Mouse (Mus musculus): ENCODE measurements around the gene Dnase2b. TPM values are rescaled to one million over a fixed set of nuclear protein-coding genes. Genes with fewer than 3 reads are reported as not detected.

The Dnase2b gene
- polyA plus RNA-seq, 1 experiment from 2014 or later, result not detected

DNA sequence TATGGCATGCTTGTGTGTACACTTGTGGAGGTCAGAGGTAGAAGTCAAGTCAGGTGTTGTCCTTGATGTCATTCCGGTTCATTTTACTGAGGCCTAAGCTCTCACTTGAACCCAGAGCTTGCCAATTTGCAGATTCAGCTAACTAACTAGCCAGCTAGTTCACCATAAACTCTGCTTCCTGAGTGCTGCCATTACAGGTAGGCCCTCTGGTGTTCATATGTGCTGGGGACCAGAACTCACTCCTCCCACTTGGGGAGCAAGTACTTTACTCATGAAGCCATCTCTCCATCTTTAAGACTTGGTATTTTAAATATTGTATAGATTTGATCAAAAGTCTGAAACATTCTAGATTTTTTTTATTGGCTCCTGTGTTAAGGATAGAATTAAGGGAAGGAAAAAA lies 58.8 kb downstream of the Dnase2b start:
- ATAC-seq (replicated peaks; ENCODE audit: low FRiP score, low TSS enrichment, low read depth), result no peak
- 65% methylated on average over 1 of the region's 1 CpGs for WGBS
- Histone ChIP-seq H3K9ac (ENCODE audit: low read length) (no peak overlapping the region), H3K4me3 (ENCODE audit: low read depth, low read length) (no peak overlapping the region), H3K4me1 (replicated peaks; ENCODE audit: control insufficient read depth, insufficient read depth, low read length) (no peaks in the 10 kb centered on the region), H3K9me3 (ENCODE audit: control insufficient read depth, low read length) (no peaks in the 10 kb centered on the region), H3K27ac (ENCODE audit: low read depth) (no peak overlapping the region), H3K36me3 (ENCODE audit: control insufficient read depth, insufficient read depth, low read length) (no peaks in the 10 kb centered on the region), H3K27me3 (replicated peaks; ENCODE audit: control insufficient read depth, insufficient read depth, low read length) (no peaks in the 10 kb centered on the region), H3K4me2 (ENCODE audit: low read length) (no peak overlapping the region)
- no peak for DNase-seq (ENCODE audit: low spot score)

DNA sequence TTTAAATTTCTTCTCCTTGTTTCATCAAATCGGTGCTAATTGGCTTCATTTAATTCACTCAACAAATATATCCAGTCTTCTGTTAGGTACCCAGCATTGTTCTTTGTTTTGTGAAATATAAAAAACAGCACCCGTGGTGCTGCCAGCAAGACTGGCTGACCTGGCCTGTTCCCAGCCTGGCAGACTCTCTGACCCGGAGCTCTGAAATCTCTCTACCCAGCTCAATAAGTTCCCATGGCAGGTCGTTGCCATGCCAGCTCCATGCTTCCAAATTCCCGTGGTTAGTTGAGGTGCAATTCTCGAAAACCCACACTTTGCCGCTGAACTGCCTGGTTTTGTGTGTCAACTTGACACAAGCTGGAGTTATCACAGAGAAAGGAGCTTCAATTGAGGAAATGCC lies 60.6 kb downstream of the Dnase2b start:
- no peak overlapping the region for H3K27ac ChIP-seq (ENCODE audit: low read depth)
- H3K36me3 ChIP-seq (ENCODE audit: control insufficient read depth, insufficient read depth, low read length), result no peaks in the 10 kb centered on the region
- no peak overlapping the region for H3K4me2 ChIP-seq (ENCODE audit: low read length)
- H3K4me3 ChIP-seq (ENCODE audit: low read depth, low read length), result no peak overlapping the region
- H3K9ac ChIP-seq (ENCODE audit: low read length), result no peak overlapping the region
- no peak for DNase-seq (ENCODE audit: low spot score)
- ATAC-seq (replicated peaks; ENCODE audit: low FRiP score, low TSS enrichment, low read depth), result no peak
- H3K27me3 ChIP-seq (replicated peaks; ENCODE audit: control insufficient read depth, insufficient read depth, low read length), result no peaks in the 10 kb centered on the region
- no peaks in the 10 kb centered on the region for H3K9me3 ChIP-seq (ENCODE audit: control insufficient read depth, low read length)
- WGBS, result 87% methylated on average over 7 of the region's 7 CpGs
- H3K4me1 ChIP-seq (replicated peaks; ENCODE audit: control insufficient read depth, insufficient read depth, low read length), result no peaks in the 10 kb centered on the region

DNA sequence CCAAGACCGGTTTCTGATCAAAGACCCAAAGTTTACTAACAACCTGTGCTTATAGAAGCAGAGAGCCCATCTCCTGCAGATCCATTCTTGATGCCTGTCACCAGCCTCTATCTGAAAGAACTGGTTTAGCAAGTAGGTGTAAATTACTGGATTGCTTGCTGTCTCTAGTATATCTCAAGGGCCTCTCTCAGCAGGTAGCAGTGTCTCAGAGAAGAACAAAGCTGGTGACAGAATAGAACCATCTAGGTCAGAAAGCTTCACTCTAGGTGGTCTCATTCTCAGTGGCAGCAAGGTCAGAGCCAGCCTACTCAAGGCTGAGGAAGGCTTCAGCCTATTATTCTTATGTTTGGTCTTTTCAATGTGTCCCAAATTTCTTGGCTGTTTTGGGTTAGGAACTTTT lies 71.8 kb downstream of the Dnase2b start:
- Histone ChIP-seq H3K4me1 (replicated peaks; ENCODE audit: control insufficient read depth, insufficient read depth, low read length) (no peaks in the 10 kb centered on the region), H3K9me3 (ENCODE audit: control insufficient read depth, low read length) (no peaks in the 10 kb centered on the region), H3K4me3 (ENCODE audit: low read depth, low read length) (no peak overlapping the region), H3K27ac (ENCODE audit: low read depth) (no peak overlapping the region), H3K4me2 (ENCODE audit: low read length) (no peak overlapping the region), H3K9ac (ENCODE audit: low read length) (no peak overlapping the region), H3K27me3 (replicated peaks; ENCODE audit: control insufficient read depth, insufficient read depth, low read length) (no peaks in the 10 kb centered on the region), H3K36me3 (ENCODE audit: control insufficient read depth, insufficient read depth, low read length) (no peaks in the 10 kb centered on the region)
- WGBS, result 16% methylated on average over 1 of the region's 1 CpGs
- ATAC-seq (replicated peaks; ENCODE audit: low FRiP score, low TSS enrichment, low read depth) (no peak), DNase-seq (ENCODE audit: low spot score) (no peak)

- H3K4me1 ChIP-seq (replicated peaks; ENCODE audit: control insufficient read depth, insufficient read depth, low read length), result no peaks in the 10 kb centered on the region
- H3K27ac ChIP-seq (ENCODE audit: low read depth), result no peak overlapping the region
- no peak for ATAC-seq (replicated peaks; ENCODE audit: low FRiP score, low TSS enrichment, low read depth)
- no peak overlapping the region for H3K4me2 ChIP-seq (ENCODE audit: low read length)
- H3K9ac ChIP-seq (ENCODE audit: low read length), result no peak overlapping the region
- no peak overlapping the region for H3K4me3 ChIP-seq (ENCODE audit: low read depth, low read length)
- no peaks in the 10 kb centered on the region for H3K9me3 ChIP-seq (ENCODE audit: control insufficient read depth, low read length)
- WGBS, result 57% methylated on average over 4 of the region's 4 CpGs
- H3K36me3 ChIP-seq (ENCODE audit: control insufficient read depth, insufficient read depth, low read length), result no peaks in the 10 kb centered on the region
- H3K27me3 ChIP-seq (replicated peaks; ENCODE audit: control insufficient read depth, insufficient read depth, low read length), result no peaks in the 10 kb centered on the region
- no peak for DNase-seq (ENCODE audit: low spot score)
These were observed 74.7 kb downstream of the Dnase2b start for GRCm38 (mm10) chr3:146540521-146541273.

- Histone ChIP-seq H3K9ac (ENCODE audit: low read length) (no peak overlapping the region), H3K9me3 (ENCODE audit: control insufficient read depth, low read length) (no peaks in the 10 kb centered on the region), H3K4me1 (replicated peaks; ENCODE audit: control insufficient read depth, insufficient read depth, low read length) (no peaks in the 10 kb centered on the region), H3K4me2 (ENCODE audit: low read length) (no peak overlapping the region), H3K36me3 (ENCODE audit: control insufficient read depth, insufficient read depth, low read length) (no peaks in the 10 kb centered on the region), H3K4me3 (ENCODE audit: low read depth, low read length) (no peak overlapping the region), H3K27ac (ENCODE audit: low read depth) (no peak overlapping the region), H3K27me3 (replicated peaks; ENCODE audit: control insufficient read depth, insufficient read depth, low read length) (no peaks in the 10 kb centered on the region)
- no peak for DNase-seq (ENCODE audit: low spot score)
- WGBS, result 64% methylated on average over 6 of the region's 6 CpGs
- ATAC-seq (replicated peaks; ENCODE audit: low FRiP score, low TSS enrichment, low read depth), result no peak
These were observed 80.4 kb downstream of the Dnase2b start for GRCm38 (mm10) chr3:146534986-146535385.

Other genes starting within 250 kb of the Dnase2b start
- 36.3 and 38.1 TPM in 2 replicates for gene Ssx2ip, start 211.0 kb downstream of the Dnase2b start, polyA plus RNA-seq (2014; fragmentation: Nextera tagmentation; extraction: Ambion mirVana)
- gene Ctbs, start 165.8 kb downstream of the Dnase2b start, polyA plus RNA-seq (2014; fragmentation: Nextera tagmentation; extraction: Ambion mirVana), result 12.1 and 12.8 TPM in 2 replicates
- 3.7 and 4.4 TPM in 2 replicates for gene Spata1, start 115.8 kb downstream of the Dnase2b start, polyA plus RNA-seq (2014; fragmentation: Nextera tagmentation; extraction: Ambion mirVana)
- 1,003 and 1,057 TPM in 2 replicates for gene Gng5, start 115.8 kb downstream of the Dnase2b start, polyA plus RNA-seq (2014; fragmentation: Nextera tagmentation; extraction: Ambion mirVana)
- gene Rpf1, start 94.2 kb downstream of the Dnase2b start, polyA plus RNA-seq (2014; fragmentation: Nextera tagmentation; extraction: Ambion mirVana), result 53.2 and 57.0 TPM in 2 replicates
- gene Uox, start 45.2 kb downstream of the Dnase2b start, polyA plus RNA-seq (2014; fragmentation: Nextera tagmentation; extraction: Ambion mirVana), result not detected in 2 replicates
- gene 4930503B20Rik, start 35.7 kb upstream of the Dnase2b start, polyA plus RNA-seq (2014; fragmentation: Nextera tagmentation; extraction: Ambion mirVana), result not detected in 2 replicates
- gene Samd13, start 70.0 kb upstream of the Dnase2b start, polyA plus RNA-seq (2014; fragmentation: Nextera tagmentation; extraction: Ambion mirVana), result 0.46 and 0.51 TPM in 2 replicates
- gene Prkacb, start 197.4 kb upstream of the Dnase2b start, polyA plus RNA-seq (2014; fragmentation: Nextera tagmentation; extraction: Ambion mirVana), result 56.1 and 64.3 TPM in 2 replicates
- 2.1 and 3.0 TPM in 2 replicates for gene Ttll7, start 236.8 kb upstream of the Dnase2b start, polyA plus RNA-seq (2014; fragmentation: Nextera tagmentation; extraction: Ambion mirVana)